Mouse (Mus musculus) neural tube, embryonic 14.5 days (tissue): ENCODE data around the gene Pdcd5. TPM values are rescaled to one million over a fixed set of nuclear protein-coding genes. Genes with fewer than 3 reads are reported as not detected.

Source experiments
- ATAC-seq: fragments of 200-750 bp; cut with Nextera tagmentation; 2 replicates; pipeline ENCODE4 v1.8.0; 2017; ENCODE audit warnings: low read depth, mild to moderate bottlenecking, moderate TSS enrichment, moderate library complexity
- H3K27ac ChIP-seq: fragments of 300-500 bp; sonication (generic); 2 replicates; pipeline ENCODE4 v1.5.1; 2014; ENCODE audit warnings: low read depth, mild to moderate bottlenecking, control low read depth, low read length, moderate library complexity, mixed read lengths
- H3K27me3 ChIP-seq: fragments of 300-500 bp; sonication (generic); 2 replicates; pipeline ENCODE4 v1.6.1; 2014; ENCODE audit warnings: low read length; ENCODE audit not compliant: control insufficient read depth, insufficient read depth
- H3K36me3 ChIP-seq: fragments of 300-500 bp; sonication (generic); 2 replicates; pipeline ENCODE4 v1.6.1; 2014; ENCODE audit warnings: low read length, mixed read lengths; ENCODE audit not compliant: control insufficient read depth, insufficient read depth
- H3K4me1 ChIP-seq: fragments of 300-500 bp; sonication (generic); 2 replicates; pipeline ENCODE4 v1.6.1; 2014; ENCODE audit warnings: low read length; ENCODE audit not compliant: control insufficient read depth, insufficient read depth
- H3K4me2 ChIP-seq: fragments of 300-500 bp; sonication (generic); 2 replicates; pipeline ENCODE4 v1.6.1; 2014; ENCODE audit warnings: mild to moderate bottlenecking, low read depth, low read length, control low read depth
- H3K4me3 ChIP-seq: fragments of 300-500 bp; sonication (generic); 2 replicates; pipeline ENCODE4 v1.5.1; 2014; ENCODE audit warnings: low read depth, low read length, control low read depth, mixed read lengths
- H3K9ac ChIP-seq: fragments of 300-500 bp; sonication (generic); replicated peaks from 2 replicates; pipeline ENCODE4 v1.6.1; 2014; ENCODE audit warnings: low read depth, mild to moderate bottlenecking, control low read depth, low read length, mixed read lengths
- H3K9me3 ChIP-seq: fragments of 300-500 bp; sonication (generic); 2 replicates; pipeline ENCODE4 v1.6.1; 2016; ENCODE audit warnings: low read length; ENCODE audit not compliant: control insufficient read depth
- WGBS: fragments of 180-500 bp; shearing (Covaris S2); extraction: QIAGEN DNeasy Blood & Tissue Kit; methylation state at CpG from one replicate; pipeline ENCODE4 v1.1.7; 2014; 5-methylcytosine and 5-hydroxymethylcytosine counted together
- polyA plus RNA-seq: library from polyadenylated mRNA; unstranded; fragments of >200 nt; fragmentation: Nextera tagmentation; extraction: Ambion mirVana; gene quantifications from 2 replicates; pipeline ENCODE4 v1.2.1, GENCODE M21; 2014

Pdcd5 gene
- polyA plus RNA-seq, 1 experiment from 2014 or later = 291 TPM

DNA sequence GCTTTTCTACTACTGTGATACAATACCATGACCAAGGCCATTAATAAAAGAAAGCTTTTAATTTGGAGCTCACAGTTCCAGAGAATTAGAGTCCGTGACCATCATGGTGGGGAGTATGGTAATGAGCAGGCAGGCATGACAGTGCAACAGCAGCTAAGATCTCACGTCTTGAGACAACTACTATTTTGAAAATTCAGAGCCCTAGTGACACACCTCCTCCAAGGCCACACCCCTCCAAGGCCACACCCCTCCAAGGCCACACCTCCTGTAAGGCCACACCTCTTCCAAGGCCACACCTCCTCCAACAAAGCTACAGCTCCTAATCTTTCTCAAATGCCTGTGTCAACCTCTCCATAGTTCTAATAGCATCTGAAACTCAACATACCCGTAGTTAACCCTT lies 1.8 kb upstream of the Pdcd5 start:
- ATAC-seq = no peak
- Histone ChIP-seq H3K27me3 (no peaks in the 10 kb centered on the region), H3K4me2 (no peak overlapping the region), H3K9ac (no peak overlapping the region), H3K36me3 (peaks cover 6% of the 10 kb centered on the region; the same call in 1 of the 2 replicates), H3K27ac (no peak overlapping the region), H3K9me3 (no peaks in the 10 kb centered on the region), H3K4me3 (no peak overlapping the region), H3K4me1 (no peaks in the 10 kb centered on the region)
- WGBS = 46% methylated on average over 3 of the region's 3 CpGs

- H3K4me2 ChIP-seq = no peak overlapping the region
- no peak overlapping the region for H3K9ac ChIP-seq
- H3K27me3 ChIP-seq = no peaks in the 10 kb centered on the region
- WGBS = 58% methylated on average over 9 of the region's 9 CpGs
- H3K27ac ChIP-seq = no peak overlapping the region
- H3K4me1 ChIP-seq = no peaks in the 10 kb centered on the region
- H3K36me3 ChIP-seq = peaks cover 6% of the 10 kb centered on the region
- H3K9me3 ChIP-seq = no peaks in the 10 kb centered on the region
- no peak overlapping the region for H3K4me3 ChIP-seq
- ATAC-seq = no peak
Measured at GRCm38 (mm10) chr7:35648239-35649069, 1.1 kb upstream of the Pdcd5 start.

DNA sequence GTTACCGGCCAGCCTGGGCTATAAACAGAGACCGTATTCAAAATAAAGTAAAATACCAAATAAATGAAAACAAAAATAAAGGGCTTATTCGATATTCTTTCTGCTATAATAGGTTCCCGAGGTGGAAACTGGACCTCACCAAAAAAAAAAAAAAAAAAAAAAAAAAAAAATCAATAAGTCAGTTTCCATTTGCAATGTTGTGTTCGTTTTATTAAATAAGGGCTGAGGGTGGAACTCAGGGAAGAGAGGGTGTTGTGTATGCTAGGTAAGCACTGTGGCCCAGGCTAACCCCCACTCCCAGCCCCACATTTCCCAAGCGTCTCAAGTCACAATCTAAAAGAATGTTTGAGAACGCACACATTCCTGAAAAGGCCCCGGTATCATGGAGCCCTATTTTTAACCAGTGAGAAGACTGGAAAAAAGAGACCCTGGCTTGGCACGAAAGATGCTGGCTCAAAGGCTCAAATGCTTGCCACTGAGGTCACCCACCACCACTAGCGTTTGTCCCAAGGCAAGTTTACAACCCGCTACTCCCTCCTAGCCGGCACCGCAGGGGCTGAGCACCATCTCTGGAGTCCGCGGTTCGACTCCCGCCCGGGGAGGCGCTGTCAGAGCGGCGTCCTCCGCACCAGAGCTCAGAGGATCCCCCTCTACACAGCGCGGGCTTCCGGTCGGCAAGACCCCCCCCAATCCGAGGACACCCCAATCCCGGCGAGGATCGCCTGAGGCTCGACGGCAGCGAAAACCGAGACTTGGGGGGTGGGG lies 822 bp downstream of the Pdcd5 start:
- H3K4me1 ChIP-seq = no peaks in the 10 kb centered on the region
- WGBS = 11% methylated on average over 34 of the region's 34 CpGs
- no peaks in the 10 kb centered on the region for H3K9me3 ChIP-seq
- H3K36me3 ChIP-seq = peaks cover 21% of the 10 kb centered on the region
- peak overlapping the region; percentile 72 for H3K27ac ChIP-seq
- no peaks in the 10 kb centered on the region for H3K27me3 ChIP-seq
- ATAC-seq = peak; percentile 69
- peak overlapping the region; percentile 69 for H3K4me2 ChIP-seq
- peak overlapping the region; percentile 88 for H3K4me3 ChIP-seq
- peak overlapping the region; percentile 91 for H3K9ac ChIP-seq

- Histone ChIP-seq H3K9ac (no peak overlapping the region), H3K36me3 (peaks cover 49% of the 10 kb centered on the region), H3K9me3 (no peaks in the 10 kb centered on the region), H3K4me2 (no peak overlapping the region), H3K27me3 (no peaks in the 10 kb centered on the region), H3K27ac (no peak overlapping the region), H3K4me3 (no peak overlapping the region), H3K4me1 (no peaks in the 10 kb centered on the region)
- 87% methylated on average over 6 of the region's 6 CpGs for WGBS
- no peak for ATAC-seq
Measured at GRCm38 (mm10) chr7:35640072-35640471, 7.2 kb downstream of the Pdcd5 start.

- no peak overlapping the region for H3K9ac ChIP-seq
- 96% methylated on average over 9 of the region's 9 CpGs for WGBS
- no peaks in the 10 kb centered on the region for H3K4me1 ChIP-seq
- H3K27ac ChIP-seq = no peak overlapping the region
- H3K9me3 ChIP-seq = no peaks in the 10 kb centered on the region
- no peak overlapping the region for H3K4me3 ChIP-seq
- peaks cover 38% of the 10 kb centered on the region for H3K36me3 ChIP-seq
- no peak for ATAC-seq
- no peak overlapping the region for H3K4me2 ChIP-seq
- no peaks in the 10 kb centered on the region for H3K27me3 ChIP-seq
Measured at GRCm38 (mm10) chr7:35636874-35637273, 10.4 kb downstream of the Pdcd5 start.

GRCm38 (mm10) chr7:35636229-35636628 lies 11.1 kb downstream of the Pdcd5 start:
- ATAC-seq = no peak
- no peak overlapping the region for H3K4me2 ChIP-seq
- WGBS = 76% methylated on average over 6 of the region's 6 CpGs
- no peak overlapping the region for H3K9ac ChIP-seq
- no peaks in the 10 kb centered on the region for H3K4me1 ChIP-seq
- H3K36me3 ChIP-seq = peaks cover 37% of the 10 kb centered on the region
- no peak overlapping the region for H3K27ac ChIP-seq
- no peak overlapping the region for H3K4me3 ChIP-seq
- H3K27me3 ChIP-seq = no peaks in the 10 kb centered on the region
- no peaks in the 10 kb centered on the region for H3K9me3 ChIP-seq

GRCm38 (mm10) chr7:35628496-35628895 lies 18.8 kb downstream of the Pdcd5 start:
- 72% methylated on average over 5 of the region's 5 CpGs for WGBS
- H3K9ac ChIP-seq = no peak overlapping the region

GRCm38 (mm10) chr7:35627371-35627770 lies 19.9 kb downstream of the Pdcd5 start:
- Histone ChIP-seq H3K27me3 (no peaks in the 10 kb centered on the region), H3K4me1 (no peaks in the 10 kb centered on the region), H3K4me3 (no peak overlapping the region), H3K4me2 (no peak overlapping the region), H3K9me3 (no peaks in the 10 kb centered on the region), H3K27ac (no peak overlapping the region), H3K36me3 (peaks cover 20% of the 10 kb centered on the region), H3K9ac (no peak overlapping the region)
- no peak for ATAC-seq
- 93% methylated on average over 10 of the region's 10 CpGs for WGBS

More at GRCm38 (mm10) chr7:35628496-35628895, 18.8 kb downstream of the Pdcd5 start:
- Histone ChIP-seq H3K27me3 (no peaks in the 10 kb centered on the region), H3K4me3 (no peak overlapping the region), H3K4me2 (no peak overlapping the region), H3K9me3 (no peaks in the 10 kb centered on the region), H3K36me3 (peaks cover 19% of the 10 kb centered on the region), H3K27ac (no peak overlapping the region), H3K4me1 (no peaks in the 10 kb centered on the region)
- ATAC-seq = no peak

- Histone ChIP-seq H3K9ac (no peak overlapping the region), H3K4me3 (no peak overlapping the region), H3K4me2 (no peak overlapping the region), H3K9me3 (no peaks in the 10 kb centered on the region), H3K36me3 (peaks cover 14% of the 10 kb centered on the region), H3K27ac (no peak overlapping the region), H3K27me3 (no peaks in the 10 kb centered on the region), H3K4me1 (no peaks in the 10 kb centered on the region)
- ATAC-seq = no peak
- WGBS = 98% methylated on average over 5 of the region's 5 CpGs
Measured at GRCm38 (mm10) chr7:35626038-35626437, 21.3 kb downstream of the Pdcd5 start.
